Mouse (Mus musculus) layer of hippocampus, adult 2 months (tissue): ENCODE measurements at regions not wholly inside any gene's neighbourhood (a gene's known extent, or its start where the extent isn't known, plus 50 kb on each side); places are given as distances from the start of the nearest gene placed in this dataset.
A peak's percentile ranks its signal among the peaks of the same experiment; 100 is the strongest.

Source experiments
- DNase-seq, 2 experiments: peaks; one replicate each; pipeline ENCODE4 v3.0.0; 2022; ENCODE audit warnings: low spot score in 2 of 2
- H3K27ac ChIP-seq: fragments of 200-600 bp; 2 replicates; pipeline ENCODE4 v1.8.1; 2022
- H3K4me3 ChIP-seq: fragments of 200-600 bp; 2 replicates; pipeline ENCODE4 v1.8.1; 2022; ENCODE audit warnings: mild to moderate bottlenecking
- CTCF ChIP-seq: fragments of 200-600 bp; conservative IDR thresholded peaks from 2 replicates; pipeline ENCODE4 v1.8.1; 2022; ENCODE audit warnings: antibody characterized with exemption, mild to moderate bottlenecking, moderate library complexity

DNA sequence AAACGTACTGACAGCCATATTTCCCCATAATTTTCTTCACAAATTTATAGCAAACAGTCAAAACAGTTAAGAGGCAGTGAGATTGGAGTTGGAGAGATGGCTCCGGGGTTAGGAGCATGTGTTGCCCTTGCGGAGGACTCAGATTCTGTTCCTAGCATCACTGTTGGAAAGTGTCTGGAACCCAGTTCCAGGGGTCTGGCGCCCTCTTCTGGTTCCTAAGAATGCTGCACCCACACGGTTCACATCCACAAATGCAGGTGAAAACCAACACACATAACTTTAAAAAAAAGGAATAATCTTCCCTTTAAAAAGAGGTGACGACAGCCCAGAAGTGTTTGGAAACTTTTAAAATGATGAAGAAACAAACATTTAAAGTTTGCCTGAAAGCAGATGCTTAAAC, 129.1 kb upstream of the Ankrd50 start:
- no peak overlapping the region for H3K27ac ChIP-seq
- no peak for DNase-seq
- TF ChIP-seq CTCF = peak; percentile 46
- H3K4me3 ChIP-seq = no peak overlapping the region

GRCm38 (mm10) chr3:38591531-38591930, 106.9 kb upstream of the Ankrd50 start:
- TF ChIP-seq CTCF = no peak
- H3K4me3 ChIP-seq = no peak overlapping the region

GRCm38 (mm10) chr3:38588966-38589365, 104.3 kb upstream of the Ankrd50 start:
- no peak for TF ChIP-seq CTCF
- Histone ChIP-seq H3K4me3 (no peak overlapping the region), H3K27ac (no peak overlapping the region)
- DNase-seq = no peak

More at GRCm38 (mm10) chr3:38591531-38591930, 106.9 kb upstream of the Ankrd50 start:
- no peak for DNase-seq
- no peak overlapping the region for H3K27ac ChIP-seq

DNA sequence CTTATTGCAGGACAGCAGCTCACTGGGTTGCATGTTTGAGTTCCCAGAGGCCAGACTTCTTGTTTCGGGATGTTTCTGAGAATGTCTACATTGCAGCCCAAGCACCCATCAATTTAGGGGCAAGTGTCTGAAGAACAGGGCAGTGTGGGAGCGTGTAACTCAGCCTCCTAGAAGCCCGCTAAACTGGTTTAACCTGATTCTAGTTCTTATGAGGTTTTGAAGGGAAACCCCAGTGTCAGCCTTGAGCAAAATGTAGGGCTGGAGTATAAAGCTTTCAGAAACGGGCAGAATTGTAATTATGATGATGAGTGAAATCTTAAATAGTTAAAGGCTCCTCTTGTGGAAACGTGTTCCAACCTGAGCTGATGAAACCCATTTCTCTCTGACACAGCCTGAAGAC, 100.9 kb upstream of the Ankrd50 start:
- Histone ChIP-seq H3K27ac (no peak overlapping the region), H3K4me3 (no peak overlapping the region)
- TF ChIP-seq CTCF = no peak
- DNase-seq = no peak

- no peak overlapping the region for H3K27ac ChIP-seq
- DNase-seq = no peak
- TF ChIP-seq CTCF = no peak
These were observed 95.1 kb upstream of the Ankrd50 start for GRCm38 (mm10) chr3:38579781-38580180.

GRCm38 (mm10) chr3:38577890-38578628, 93.4 kb upstream of the Ankrd50 start:
- no peak for DNase-seq
- no peak for TF ChIP-seq CTCF
- Histone ChIP-seq H3K27ac (no peak overlapping the region), H3K4me3 (no peak overlapping the region)

More at GRCm38 (mm10) chr3:38579781-38580180, 95.1 kb upstream of the Ankrd50 start:
- no peak overlapping the region for H3K4me3 ChIP-seq

DNA sequence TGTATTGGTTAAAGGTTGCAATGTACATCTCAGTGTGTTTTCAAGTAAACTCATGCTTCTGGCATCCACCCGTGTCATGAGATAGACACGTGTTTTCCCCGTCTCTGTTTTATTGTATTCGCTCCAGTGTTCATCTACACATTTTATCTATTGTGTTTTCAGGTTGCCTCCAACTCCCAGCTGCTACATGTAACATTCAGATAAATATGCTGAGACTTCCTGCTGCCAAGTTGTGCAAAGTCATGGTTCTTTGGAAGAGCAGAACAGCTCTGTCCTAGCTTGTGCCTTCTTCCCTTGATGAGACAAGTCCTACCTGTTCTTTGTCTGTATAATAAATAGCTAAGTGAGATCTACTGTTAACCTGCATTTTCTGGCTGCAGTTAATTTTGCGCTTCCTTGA, 89.0 kb upstream of the Ankrd50 start:
- no peak for DNase-seq
- TF ChIP-seq CTCF = no peak
- Histone ChIP-seq H3K4me3 (no peak overlapping the region), H3K27ac (no peak overlapping the region)

DNA sequence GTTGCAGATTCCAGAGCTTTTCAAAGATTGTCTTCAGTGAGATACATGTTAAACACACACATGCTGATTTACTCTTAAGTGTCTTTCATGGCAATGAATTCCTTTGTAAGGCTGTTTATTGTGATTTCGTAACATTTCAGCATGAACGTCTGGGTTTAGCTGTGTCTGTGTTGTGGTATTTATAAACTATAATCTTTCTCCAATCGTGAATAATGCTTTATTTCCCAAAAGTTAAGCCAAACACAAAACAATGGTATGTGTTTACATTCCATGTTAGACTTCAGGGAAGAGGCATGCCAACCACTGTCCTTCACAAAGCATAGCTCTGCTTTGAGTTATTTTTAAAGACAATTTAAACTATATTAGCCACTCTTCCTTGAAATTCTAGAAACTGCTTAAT, 87.5 kb upstream of the Ankrd50 start:
- Histone ChIP-seq H3K4me3 (no peak overlapping the region), H3K27ac (no peak overlapping the region)
- no peak for DNase-seq
- no peak for TF ChIP-seq CTCF

DNA sequence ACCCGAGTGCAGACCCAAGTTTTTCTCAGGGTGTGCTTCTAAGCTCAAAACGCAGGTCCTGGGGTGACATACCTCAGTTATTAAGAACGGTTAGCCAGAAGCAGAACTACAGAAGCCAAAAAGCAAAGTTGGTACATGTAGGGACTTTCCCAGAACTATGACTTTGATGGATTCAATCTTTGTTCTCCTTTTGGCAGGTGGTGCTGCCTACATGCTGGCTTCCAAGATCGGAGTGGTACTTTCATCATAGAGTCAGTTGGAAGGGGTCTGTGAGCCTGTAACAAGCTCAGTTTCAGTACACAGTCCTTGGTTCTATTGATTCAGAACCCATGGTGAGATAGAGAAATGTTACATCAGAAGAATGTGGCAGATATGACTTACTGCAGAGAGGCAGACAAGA, 86.6 kb upstream of the Ankrd50 start:
- no peak for TF ChIP-seq CTCF
- no peak overlapping the region for H3K27ac ChIP-seq
- H3K4me3 ChIP-seq = no peak overlapping the region
- DNase-seq = no peak

- no peak for TF ChIP-seq CTCF
- DNase-seq = no peak
- Histone ChIP-seq H3K27ac (no peak overlapping the region), H3K4me3 (no peak overlapping the region)
These were observed 84.4 kb upstream of the Ankrd50 start for GRCm38 (mm10) chr3:38569001-38569400.

DNA sequence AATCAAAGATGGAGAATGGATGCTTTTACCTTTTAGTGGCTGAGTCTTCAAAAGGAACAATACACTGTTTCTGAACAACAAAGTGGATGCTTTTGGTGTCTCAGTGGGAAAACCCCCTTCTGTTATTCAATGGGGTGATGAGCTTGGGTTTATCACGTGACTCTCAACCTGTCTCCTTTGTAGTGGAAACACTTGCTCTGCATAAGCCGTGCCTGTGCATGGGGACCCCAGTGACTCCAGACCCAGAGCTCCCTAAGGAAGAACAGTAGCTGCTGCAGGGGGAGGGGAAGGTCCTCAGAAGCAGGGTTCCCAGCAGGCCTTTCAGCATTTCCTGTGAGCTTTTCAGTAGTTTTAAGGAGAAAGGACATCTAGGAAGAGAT, 83.9 kb upstream of the Ankrd50 start:
- Histone ChIP-seq H3K4me3 (no peak overlapping the region), H3K27ac (no peak overlapping the region)
- no peak for DNase-seq
- no peak for TF ChIP-seq CTCF

DNA sequence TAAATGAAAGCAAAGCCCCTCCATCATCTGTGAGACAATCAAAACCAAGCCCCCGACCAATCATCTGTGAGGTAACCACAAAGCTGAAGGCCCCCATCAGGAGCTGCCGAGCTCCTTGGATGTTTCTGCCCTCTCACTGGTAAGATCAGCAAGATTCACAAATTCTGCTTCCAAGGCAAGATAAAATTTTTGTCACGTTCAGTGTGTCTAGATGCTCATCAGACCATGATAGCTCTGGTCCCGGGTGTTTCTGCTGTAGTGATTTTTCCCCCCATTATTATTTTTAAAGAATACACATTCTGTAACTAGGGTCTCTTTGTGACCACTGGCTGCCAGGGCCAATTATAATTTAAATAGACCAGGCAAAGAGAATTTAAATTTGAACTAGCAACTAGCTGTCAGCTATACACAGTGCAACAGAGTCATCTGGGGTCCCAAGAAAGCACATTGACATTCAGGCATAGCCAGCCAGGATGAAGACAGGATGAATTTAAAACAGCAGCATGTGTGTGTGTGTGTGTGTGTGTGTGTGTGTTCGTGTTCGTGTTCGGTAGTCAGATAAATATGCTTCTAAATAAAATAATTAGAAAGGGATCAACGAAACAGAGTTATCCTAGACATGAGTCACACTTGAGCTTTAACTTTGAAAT, 83.4 kb upstream of the Ankrd50 start:
- no peak for DNase-seq
- Histone ChIP-seq H3K27ac (no peak overlapping the region), H3K4me3 (no peak overlapping the region)
- no peak for TF ChIP-seq CTCF

DNA sequence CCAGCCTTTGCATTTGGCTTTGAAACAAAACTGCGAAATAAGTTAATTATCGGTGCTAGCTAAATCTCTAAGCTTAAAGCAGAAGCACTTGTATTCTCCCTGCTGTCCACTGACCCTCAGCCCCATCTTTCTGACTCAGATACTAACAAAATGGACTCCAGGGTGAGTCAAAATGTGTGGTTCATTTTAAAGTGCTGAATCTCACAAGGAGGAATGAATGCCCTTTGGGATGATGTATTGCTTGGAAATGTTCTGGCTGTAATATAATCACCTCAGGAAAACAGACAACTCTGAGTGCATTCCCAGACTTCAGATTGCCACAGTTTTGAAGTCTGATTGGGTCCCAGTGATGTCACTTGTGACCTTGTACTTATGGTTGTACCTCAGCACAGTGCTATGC, 81.9 kb upstream of the Ankrd50 start:
- no peak for TF ChIP-seq CTCF
- Histone ChIP-seq H3K27ac (no peak overlapping the region), H3K4me3 (no peak overlapping the region)
- no peak for DNase-seq

DNA sequence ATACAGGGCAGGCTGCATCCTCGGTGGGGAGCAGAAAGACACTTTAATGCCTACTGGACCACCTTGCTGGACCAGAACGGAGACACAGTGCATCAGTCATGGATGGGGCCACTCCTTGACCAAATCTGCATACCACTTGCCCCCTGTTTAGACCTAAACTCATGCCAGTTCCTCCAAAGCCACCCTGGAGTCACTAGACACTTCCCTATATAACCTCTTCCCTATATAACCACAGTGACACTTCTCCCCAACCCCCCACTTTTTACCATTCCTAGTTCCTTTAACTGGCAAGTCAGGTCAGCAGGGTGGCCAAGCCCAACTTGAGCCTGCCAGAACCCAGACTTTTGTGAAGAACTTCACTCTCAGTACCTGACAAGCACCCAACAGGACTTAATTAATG, 80.2 kb upstream of the Ankrd50 start:
- Histone ChIP-seq H3K27ac (no peak overlapping the region), H3K4me3 (no peak overlapping the region)
- no peak for TF ChIP-seq CTCF
- no peak for DNase-seq
